11 mouse cellular contexts compared by ENCODE assay signal in the genomic region with DNA sequence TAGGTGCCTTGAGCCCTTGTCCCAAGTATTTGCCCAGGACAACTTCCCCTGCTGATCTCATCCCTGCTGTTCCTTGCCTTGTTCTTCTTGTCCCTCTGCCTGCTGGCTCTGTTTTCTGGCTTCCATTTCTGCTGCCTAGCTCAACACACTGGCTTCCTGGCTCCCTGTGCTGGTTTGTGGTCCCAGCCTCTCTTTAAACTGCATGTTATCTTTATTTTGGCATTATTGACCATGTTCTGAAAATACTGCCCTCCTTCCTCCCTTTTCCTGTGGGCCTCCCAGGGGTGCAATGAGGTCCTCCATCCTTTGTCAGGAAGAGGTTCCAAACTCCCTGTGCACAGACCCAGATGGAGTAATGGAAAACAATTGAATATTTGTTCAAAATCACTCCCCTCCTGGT.
A peak's percentile ranks its signal among the peaks of the same experiment; 100 is the strongest.
DNase-seq lines count a peak whose midpoint lies in the region; ATAC-seq and TF ChIP-seq lines count a peak whose summit lies in the region.
"Had no signal": no experiment of that assay in that cellular context is flagged by ENCODE, and none has a peak within 500 bp of the region (broad histone marks: within the 10 kb centered on the region; RNA-seq: fewer than 3 reads in every experiment).

No protein-coding gene starts in this region.

- no peaks in the 10 kb centered on the region for H3K27me3 ChIP-seq in heart, adult 2 months (ENCODE audit: control insufficient read depth, insufficient read depth, low read length)
- no peaks in the 10 kb centered on the region for H3K27me3 ChIP-seq in heart, embryonic 12.5 days (replicated peaks)
- H3K27me3 ChIP-seq: limb, embryonic 15.5 days had no signal

- H3K9me3 ChIP-seq in heart, embryonic 12.5 days (replicated peaks), result 0 out of 2 replicates have a peak, but pooled peaks cover 4% of the 10 kb centered on the region
- H3K9me3 ChIP-seq: limb, embryonic 15.5 days had no signal

- H3K4me3 ChIP-seq in heart, adult 2 months, result no peak overlapping the region
- no peak overlapping the region for H3K4me3 ChIP-seq in heart, embryonic 12.5 days
- H3K4me3 ChIP-seq in lung, adult 2 months (replicated peaks; ENCODE audit: extremely low read depth, low read depth, low read length), result no peak overlapping the region
- no peak overlapping the region for H3K4me3 ChIP-seq in olfactory bulb, adult 2 months (ENCODE audit: insufficient read depth, low read depth, low read length)
- H3K4me3 ChIP-seq: limb, embryonic 15.5 days; megakaryocyte, embryonic 14.5 days; myocyte had no signal

- ATAC-seq in heart, embryonic 12.5 days (ENCODE audit: insufficient number of reproducible peaks, low FRiP score), result no peak

- no peak overlapping the region for H3K9ac ChIP-seq in heart, adult 2 months (ENCODE audit: low read depth, low read length)
- H3K9ac ChIP-seq in heart, embryonic 12.5 days, result no peak overlapping the region
- H3K9ac ChIP-seq: limb, embryonic 15.5 days had no signal

- intact Hi-C loops in heart, adult 2 months (cut with DNase I), result no loop called here

- 0 out of 2 replicates have a peak, but pooled peaks have one; percentile 61 for TF ChIP-seq EP300 in heart, adult 2 months (IDR thresholded peaks at IDR 0.05; ENCODE audit: insufficient read depth, low read depth, low read length)

- no peak overlapping the region; the same call in 1 of the 2 replicates for H3K27ac ChIP-seq in heart, adult 2 months
- H3K27ac ChIP-seq in heart, embryonic 12.5 days (ENCODE audit: poor library complexity, severe bottlenecking), result no peak overlapping the region
- H3K27ac ChIP-seq in olfactory bulb, adult 2 months (ENCODE audit: insufficient read depth, low read depth, low read length), result peak overlapping the region; percentile 44; the same call in 1 of the 2 replicates
- H3K27ac ChIP-seq: limb, embryonic 15.5 days had no signal

- H3K79me2 ChIP-seq in heart, adult 2 months (replicated peaks; ENCODE audit: control insufficient read depth, insufficient read depth, low read length), result no peaks in the 10 kb centered on the region

- H3K4me1 ChIP-seq in heart, adult 2 months (ENCODE audit: control insufficient read depth, insufficient read depth, low read length), result peaks cover 10% of the 10 kb centered on the region
- peaks cover 21% of the 10 kb centered on the region for H3K4me1 ChIP-seq in heart, embryonic 12.5 days (replicated peaks)
- H3K4me1 ChIP-seq in lung, adult 2 months (ENCODE audit: control insufficient read depth, insufficient read depth, low read length), result no peaks in the 10 kb centered on the region
- peaks cover 5% of the 10 kb centered on the region; the same call in 1 of the 2 replicates for H3K4me1 ChIP-seq in olfactory bulb, adult 2 months (ENCODE audit: control insufficient read depth, insufficient read depth, low read length)
- H3K4me1 ChIP-seq: megakaryocyte, embryonic 14.5 days had no signal

- H3K36me3 ChIP-seq in heart, adult 2 months (ENCODE audit: control insufficient read depth, insufficient read depth, low read length), result no peaks in the 10 kb centered on the region
- H3K36me3 ChIP-seq in heart, embryonic 12.5 days, result no peaks in the 10 kb centered on the region
- H3K36me3 ChIP-seq: limb, embryonic 15.5 days had no signal

- no peak for TF ChIP-seq CTCF in heart, adult 2 months (IDR thresholded peaks at IDR 0.05)
- no peak for TF ChIP-seq CTCF in lung, adult 2 months (IDR thresholded peaks at IDR 0.05; ENCODE audit: insufficient read depth, low read length)
- no peak for TF ChIP-seq CTCF in olfactory bulb, adult 2 months (IDR thresholded peaks at IDR 0.05; ENCODE audit: insufficient read depth, low read depth, low read length)

- DNase-seq in heart, adult 2 months, result peak; percentile 70 to 83
- DNase-seq in lung, postnatal 14 days, result peak; percentile 38
- DNase-seq in lung, adult 2 months, result no peak
- peak; percentile 30 to 62 for DNase-seq in gastrocnemius, postnatal 4 days (ENCODE audit: low spot score in 2 of 2)
- no peak for DNase-seq in liver
- DNase-seq: right cerebral cortex, postnatal 14 days had no signal

- TF ChIP-seq POLR2A in heart, adult 2 months (IDR thresholded peaks at IDR 0.05; ENCODE audit: insufficient read depth, low read depth, low read length), result no peak
- TF ChIP-seq POLR2A in lung, adult 2 months (IDR thresholded peaks at IDR 0.05; ENCODE audit: borderline replicate concordance, extremely low read depth, low read depth, low read length), result no peak
- no peak for TF ChIP-seq POLR2A in olfactory bulb, adult 2 months (IDR thresholded peaks at IDR 0.05; ENCODE audit: insufficient read depth, low read depth, low read length)

- no peak overlapping the region for H3K4me2 ChIP-seq in heart, embryonic 12.5 days
- H3K4me2 ChIP-seq: limb, embryonic 15.5 days had no signal

Comparison
In these comparisons a context has a peak if more than half of its experiments do, and no peak if none do; other contexts are left out.
1. DNase-seq: peak in heart, adult 2 months (2 of 2), lung, postnatal 14 days (single experiment) and gastrocnemius, postnatal 4 days (2 of 2); none in lung, adult 2 months (single experiment) and liver (single experiment).